Mouse (Mus musculus): ENCODE measurements around the gene Evl. TPM values are rescaled to one million over a fixed set of nuclear protein-coding genes. Genes with fewer than 3 reads are reported as not detected.
A peak's percentile ranks its signal among the peaks of the same experiment; 100 is the strongest.

Evl gene
- total RNA-seq, 2 experiments from 2014 or later, result 38.1 to 38.9 TPM

DNA sequence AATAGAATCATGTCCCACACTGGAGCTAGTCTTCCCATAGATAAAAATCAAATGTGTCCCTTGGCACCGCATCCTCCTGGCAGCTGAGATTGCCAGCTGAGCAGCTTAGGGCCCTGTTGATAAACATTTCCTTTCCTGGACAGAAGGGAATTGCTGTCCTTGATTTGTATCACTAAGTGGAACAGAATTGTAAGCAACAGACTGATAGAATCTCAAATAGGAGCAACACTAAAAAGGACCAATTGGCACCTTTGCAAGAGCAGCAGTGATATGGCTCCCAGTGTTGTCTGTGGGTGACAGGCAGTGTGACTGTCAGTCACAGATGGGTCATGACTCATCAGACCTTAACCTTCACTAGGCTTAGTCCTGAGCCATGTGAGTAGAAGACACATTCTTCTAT, 29.3 kb downstream of the Evl start:
- no peak for ATAC-seq (replicated peaks; ENCODE audit: poor library complexity)

DNA sequence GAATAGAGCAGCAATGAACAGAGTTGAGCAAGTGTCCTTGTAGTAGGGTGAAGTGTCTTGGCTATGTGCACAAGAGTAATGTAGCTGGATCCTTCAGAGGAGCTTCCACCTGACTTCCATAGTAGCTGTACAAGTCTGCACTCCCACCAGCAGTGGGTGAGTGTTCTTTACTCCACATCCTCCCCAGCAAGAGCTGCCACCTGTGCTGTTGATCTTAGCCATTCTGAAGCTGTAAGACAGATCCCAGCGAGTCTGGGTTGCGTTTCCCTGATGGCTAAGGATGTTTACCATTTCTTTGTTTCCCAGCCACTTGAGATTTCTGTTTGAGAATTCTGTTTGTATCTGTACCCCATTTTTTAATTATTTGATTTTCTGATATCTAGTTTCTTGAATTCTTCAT, 35.6 kb downstream of the Evl start:
- ATAC-seq (replicated peaks; ENCODE audit: poor library complexity), result no peak

DNA sequence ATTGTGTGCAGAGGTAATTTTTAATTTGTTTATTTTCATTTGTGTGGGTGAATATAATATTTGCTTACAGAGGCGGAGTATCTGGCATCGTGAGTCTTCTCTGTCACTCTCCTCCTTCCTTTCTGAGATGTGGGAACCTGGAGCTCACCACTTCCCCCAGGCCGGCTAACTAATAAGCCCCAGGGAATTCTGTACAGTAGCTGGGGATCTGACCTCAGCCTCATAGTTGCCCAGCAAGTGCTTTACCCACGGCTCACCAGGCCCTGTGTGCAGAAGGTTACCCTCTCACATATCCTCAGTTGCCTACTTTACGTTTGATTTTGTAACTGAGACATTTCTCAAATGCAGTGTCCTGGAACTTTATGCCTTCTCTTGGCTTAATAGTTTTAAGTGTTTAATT, 37.1 kb downstream of the Evl start:
- no peak for ATAC-seq (replicated peaks; ENCODE audit: poor library complexity)

DNA sequence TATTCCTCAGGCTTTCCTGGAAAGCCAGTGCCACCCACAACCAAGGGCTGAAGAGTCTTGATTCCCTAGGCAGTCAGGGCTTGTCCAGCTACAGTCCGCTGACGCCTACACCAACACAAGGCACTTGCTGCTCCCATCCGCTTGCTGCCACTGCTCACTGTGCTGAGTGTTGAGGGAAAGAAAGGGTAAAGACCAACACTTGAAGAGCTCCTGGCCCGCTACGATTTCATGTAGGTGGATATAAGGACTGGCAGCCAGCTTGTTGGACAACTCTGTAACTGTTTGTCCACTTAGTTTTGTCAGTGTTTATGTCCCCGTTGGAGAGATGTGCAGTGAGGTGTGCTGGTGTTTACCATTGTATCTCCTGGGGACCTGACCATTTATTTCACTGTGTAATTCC, 38.3 kb downstream of the Evl start:
- ATAC-seq (replicated peaks; ENCODE audit: poor library complexity), result no peak

DNA sequence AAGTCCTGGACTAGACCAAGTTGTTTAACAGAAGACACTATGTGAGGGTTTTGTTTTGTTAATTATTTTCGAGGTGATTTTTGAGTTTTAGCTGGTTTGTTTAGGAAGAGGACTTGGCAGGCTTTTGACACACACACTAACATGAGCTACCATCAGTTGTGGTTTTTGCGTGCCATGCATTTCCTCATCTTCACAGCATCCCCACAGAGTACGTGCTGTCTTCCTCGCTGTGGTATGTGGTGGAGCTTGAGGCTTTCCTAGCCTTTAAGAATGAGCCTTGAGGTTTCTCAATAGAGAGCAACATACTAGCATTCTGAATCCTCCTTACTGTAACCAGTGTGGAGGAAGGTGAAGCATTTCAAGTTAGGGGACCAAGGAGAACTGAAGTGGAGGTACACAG, 46.3 kb downstream of the Evl start:
- peak; percentile 83 for ATAC-seq (replicated peaks; ENCODE audit: poor library complexity)

DNA sequence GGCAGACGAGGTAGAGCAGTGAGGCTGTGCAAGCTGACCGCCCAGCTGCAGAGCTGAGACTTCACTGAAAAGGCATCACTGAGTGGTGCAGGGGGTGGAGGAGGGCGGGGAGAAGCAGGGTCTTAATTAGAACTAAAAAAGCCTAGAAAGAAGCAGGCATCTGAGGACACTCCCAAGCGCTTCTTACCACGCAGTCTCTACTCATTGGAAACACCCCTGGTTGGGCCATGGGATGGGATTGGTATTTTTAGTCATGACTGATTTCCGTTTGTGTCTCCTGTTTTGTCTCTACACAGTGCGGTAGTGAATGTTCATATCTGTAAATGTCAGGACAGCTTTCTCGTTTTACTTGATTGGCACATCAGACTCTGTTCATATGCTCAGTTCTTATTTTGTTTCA, 46.8 kb downstream of the Evl start:
- ATAC-seq (replicated peaks; ENCODE audit: poor library complexity), result no peak

DNA sequence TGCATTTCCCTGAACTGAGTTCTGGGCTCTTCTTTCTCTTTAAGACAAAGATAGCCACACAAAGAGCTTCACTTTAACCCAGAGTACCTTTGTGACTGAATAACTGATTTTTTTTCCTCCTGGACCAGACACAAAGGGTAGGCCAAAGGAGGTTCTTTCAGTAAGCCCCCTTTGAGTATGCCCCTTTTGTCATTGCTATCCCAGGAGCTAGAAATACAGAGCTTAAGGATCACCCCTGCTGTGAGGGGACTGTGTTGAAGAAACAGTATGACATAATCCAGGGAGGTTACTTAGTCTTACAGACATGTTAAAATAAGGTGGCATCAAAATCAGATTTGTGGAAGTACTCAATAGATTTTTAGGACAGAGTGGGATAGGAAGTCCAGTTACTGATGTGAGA, 50.0 kb downstream of the Evl start:
- ATAC-seq (replicated peaks; ENCODE audit: poor library complexity), result no peak

DNA sequence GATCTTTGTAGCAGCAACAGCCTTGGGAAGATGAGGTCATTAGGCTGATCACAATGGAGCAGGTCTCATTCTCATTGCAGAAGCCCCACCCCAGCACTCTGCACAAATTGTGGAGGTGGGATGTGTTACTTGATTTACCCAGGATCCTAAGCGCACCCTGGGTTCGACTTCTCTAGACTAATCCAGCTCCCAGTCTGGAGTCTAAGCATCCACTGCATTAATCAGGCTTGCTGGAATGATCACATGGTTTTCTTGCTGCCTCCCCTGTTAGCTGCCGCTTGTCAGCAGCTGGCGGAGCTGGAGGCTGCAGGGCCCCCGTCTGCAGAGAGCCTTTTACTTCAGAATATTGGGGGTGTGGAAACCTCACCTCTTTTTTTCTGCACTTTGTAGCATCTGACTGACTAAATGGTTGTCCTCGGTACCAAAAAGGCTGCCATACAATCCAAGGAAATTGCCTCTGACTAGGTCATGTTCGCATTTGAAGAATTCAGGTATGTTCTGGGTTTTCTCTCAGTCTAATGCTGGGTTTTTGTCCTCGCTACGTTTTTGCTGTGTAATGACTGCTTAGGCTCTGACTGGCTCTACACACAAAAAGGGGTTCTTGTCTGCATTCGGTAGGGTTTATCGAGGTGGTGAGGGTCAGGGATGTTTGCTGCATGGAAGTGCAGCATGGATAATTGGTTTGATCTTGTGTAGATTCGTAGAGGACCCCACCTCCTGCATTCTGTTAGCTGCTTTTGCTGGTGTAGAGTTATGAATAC, 51.2 kb downstream of the Evl start:
- ATAC-seq (replicated peaks; ENCODE audit: poor library complexity), result no peak

DNA sequence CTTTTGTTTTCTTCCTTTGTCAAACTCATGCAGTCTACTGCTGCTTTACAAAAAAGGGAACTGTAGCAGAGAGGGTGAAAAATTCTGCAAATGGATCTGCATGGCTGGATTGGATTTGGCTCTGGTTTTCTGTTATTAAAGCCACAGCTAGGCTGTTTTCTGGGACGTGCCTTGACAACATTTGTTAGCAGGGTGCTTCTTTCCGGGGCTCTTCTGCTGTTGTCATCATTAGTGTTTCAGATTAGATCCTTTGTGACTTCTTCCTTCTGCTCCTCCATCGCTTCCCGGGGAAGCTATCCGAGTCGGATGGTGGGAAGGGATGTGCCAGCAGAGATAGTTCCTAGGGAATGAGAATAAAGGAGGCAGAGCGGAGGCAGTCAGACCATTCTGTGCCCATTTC, 51.8 kb downstream of the Evl start:
- no peak for ATAC-seq (replicated peaks; ENCODE audit: poor library complexity)

DNA sequence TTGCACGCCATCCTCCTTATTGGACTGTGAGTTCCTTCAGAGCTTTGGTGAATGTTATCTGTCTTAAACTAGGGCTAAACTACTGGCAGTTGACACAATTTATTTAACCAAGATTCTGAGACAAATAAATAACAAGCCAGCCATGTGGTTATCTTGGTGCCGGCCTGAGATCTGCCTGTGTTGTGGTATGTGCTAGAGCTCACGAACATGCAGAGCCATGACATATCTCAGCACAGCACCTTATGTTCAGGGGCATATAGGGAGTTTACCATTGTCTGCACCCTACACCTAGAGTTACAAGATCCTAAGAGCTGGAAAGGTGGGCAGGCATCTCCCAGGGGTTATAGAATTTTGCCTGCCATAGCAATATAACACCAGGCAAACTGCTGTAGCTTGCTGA, 54.9 kb downstream of the Evl start:
- ATAC-seq (replicated peaks; ENCODE audit: poor library complexity), result peak; percentile 69

DNA sequence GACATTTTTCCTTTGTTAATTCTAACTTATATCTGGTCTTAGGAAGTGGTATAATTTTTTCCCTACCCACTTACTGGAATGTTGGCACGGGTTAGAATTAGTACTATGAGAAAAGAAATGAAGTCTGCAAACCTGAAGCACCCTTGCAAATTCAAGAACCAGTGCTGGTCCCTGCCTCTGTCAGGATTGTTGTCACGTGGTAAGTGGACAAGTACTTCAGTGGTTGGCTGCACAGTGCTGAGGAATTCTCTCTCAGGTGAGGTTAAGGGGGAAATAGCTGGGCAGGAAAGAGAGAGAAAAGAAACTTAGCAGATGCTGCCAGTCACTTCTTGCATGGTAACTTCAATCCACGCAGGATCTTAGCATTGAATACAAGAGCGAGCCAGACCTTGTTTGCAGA, 55.7 kb downstream of the Evl start:
- ATAC-seq (replicated peaks; ENCODE audit: poor library complexity), result no peak

DNA sequence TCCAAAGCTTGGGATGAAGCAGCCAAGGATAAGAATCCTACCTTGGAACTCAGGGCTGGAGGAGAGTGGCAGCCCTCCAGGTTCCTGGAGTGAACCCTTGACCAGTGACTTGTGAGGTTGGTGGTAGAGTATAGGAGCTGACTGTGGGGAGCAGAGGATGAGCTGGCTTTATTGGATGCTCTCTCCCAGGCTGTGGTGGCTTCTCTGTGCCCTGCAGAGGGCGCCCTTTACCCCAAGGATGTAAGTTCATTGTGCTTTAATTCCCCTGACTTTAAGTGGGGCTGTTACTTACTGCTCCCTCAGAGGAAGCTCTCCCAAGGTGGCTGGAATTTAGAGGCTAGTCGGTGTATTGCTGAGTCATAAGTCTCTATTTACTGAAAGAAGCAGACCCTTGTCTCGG, 58.6 kb downstream of the Evl start:
- ATAC-seq (replicated peaks; ENCODE audit: poor library complexity), result peak; percentile 90

DNA sequence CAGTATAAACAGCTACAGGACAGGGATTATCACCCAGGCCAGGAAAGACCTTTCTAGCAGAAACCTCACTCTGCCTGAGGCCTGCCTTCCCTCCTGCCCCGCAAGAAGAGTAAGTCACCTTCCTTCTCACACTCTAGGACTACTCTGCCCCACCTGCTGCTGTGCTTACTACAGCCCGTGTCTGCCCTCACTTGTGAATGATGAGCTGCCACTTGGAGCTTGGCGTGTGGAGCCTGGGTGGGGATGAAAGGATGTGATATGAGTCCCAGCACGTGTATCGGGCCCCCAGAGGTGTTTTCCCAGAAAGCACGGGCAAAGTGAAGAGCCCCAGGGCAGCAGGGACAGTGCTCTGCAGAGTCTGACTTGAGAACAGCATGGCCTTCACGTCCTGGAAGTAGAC, 63.0 kb downstream of the Evl start:
- ATAC-seq (replicated peaks; ENCODE audit: poor library complexity), result no peak

DNA sequence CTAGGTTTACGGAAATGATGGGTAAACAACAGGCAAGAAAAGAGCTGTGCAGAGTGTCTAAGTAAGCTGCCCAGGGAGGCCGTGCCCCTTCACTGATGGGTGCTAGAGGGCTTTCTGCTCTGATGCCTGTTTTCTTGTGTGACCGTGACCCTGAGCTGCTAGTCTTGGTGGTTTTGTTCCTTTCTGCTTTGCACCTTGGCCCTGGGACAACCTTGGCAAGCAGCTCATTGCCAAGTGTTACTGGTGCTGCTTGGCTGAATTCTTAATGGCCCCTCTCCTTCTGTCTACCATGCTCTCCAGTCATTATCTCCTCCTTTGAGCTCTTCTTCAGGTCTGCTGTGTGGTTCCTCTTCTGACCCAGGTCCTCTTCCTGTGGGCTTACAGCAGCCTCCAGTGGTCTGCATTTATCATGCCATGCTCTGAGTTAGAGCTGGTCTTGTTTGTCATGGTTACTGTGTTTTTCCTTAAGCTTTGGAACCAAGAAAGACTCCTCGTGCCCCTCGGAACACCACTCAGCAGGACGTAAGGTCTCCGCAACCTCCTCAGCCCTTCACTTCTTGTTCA, 65.4 kb downstream of the Evl start:
- ATAC-seq (replicated peaks; ENCODE audit: poor library complexity), result 0 out of 2 replicates have a peak, but pooled peaks have one; percentile 35

DNA sequence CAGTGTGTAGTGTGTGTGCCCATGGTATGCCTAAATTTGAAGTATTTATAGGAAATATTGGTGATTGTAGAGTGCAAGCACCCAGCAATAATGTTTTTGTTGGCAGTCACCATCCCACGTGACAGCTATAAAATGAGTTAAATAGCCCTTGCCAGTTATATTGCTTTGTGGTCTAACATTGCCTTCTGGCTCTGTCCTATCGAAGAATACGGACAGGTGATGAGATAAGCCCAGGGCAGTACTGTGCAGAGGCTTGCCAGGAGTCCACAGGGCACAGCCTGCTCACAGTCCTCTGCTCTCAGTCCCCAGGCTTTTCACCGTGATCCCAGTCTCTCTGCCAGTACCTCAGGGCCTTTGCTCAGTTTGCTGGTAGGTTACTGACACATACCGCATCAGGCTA, 67.9 kb downstream of the Evl start:
- peak; percentile 21 for ATAC-seq (replicated peaks; ENCODE audit: poor library complexity)

DNA sequence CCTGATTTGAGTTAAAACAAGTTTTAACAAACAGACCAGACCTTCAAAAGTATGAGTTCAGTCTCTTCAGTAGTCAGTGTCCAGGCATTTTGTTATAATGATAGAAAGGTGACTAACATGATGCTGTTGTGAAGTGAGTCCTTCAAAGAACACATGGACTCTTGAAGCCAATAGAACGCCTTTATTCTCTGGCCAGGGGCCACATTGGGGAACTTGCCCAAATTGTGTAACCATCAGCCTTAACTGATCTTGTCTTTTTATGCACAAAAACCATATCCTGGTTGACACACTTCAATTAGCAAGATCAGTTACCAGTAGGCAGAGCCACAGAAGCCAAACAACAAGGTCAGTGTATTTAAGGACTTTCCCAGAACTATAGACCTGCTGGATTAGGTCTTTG, 75.0 kb downstream of the Evl start:
- ATAC-seq (replicated peaks; ENCODE audit: poor library complexity), result peak; percentile 51

DNA sequence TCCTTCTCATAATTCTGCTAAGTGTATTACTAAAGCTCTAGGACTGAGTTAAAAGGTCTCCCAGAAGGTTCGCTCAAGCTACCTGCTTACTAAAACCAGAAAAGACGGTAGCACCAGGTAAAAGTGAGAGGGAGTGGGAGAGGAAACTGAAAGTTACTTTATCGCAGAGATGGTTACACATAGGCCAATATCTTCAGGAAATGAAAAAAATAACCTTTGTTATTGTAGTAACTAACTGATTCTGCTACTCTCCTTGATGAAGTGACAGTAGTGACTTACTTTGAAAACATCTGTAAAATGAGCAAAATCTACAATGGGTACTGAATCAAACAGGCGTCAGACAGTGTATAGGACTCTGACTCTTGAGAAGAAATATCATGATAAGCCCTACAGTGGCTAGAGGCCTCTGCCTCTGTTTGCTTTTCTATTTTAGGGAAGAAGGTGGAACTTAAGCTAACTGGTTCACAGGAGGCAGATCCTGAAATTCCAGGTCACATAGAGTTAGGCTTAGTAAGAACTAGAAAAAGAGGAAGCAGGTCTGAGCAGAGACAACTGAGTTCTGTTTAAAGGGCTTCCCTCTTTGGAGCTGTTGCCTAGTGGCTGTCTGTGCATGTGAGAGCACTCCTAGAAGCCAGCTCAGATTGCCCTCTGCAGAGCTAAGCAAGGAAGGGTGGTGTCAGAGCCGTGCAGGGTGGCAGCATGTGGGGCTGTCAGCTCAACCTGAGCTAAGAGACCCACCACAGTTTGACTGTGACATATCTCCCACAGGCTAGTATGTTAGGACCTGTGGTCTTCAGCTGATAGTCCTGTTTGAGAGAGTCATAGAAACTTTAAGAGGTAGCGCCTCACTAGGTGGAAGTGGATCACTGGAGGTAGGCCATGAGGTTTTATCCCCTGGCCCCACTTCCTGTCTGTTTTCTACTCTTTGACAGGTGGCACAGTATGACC, 76.5 kb downstream of the Evl start:
- ATAC-seq (replicated peaks; ENCODE audit: poor library complexity), result peak; percentile 69

DNA sequence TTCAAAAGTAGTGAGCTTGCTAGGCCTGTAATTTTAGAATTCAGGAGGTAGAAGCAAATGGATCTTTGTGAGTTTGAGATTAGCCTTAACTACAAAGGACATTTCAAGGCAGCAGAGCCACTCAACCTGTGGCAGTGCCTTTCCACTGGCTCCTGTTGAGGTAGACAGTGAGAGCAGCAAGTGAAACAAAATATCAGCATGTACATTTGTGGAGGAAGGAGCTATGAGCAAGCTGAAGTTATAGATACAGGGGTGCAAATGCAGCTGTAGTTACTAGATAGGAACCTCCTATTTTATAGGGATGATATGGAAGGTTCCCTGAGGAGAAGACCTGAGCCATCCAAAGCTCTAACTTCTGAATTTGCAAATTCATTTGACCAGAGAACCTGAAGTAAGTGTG, 78.0 kb downstream of the Evl start:
- ATAC-seq (replicated peaks; ENCODE audit: poor library complexity), result no peak

DNA sequence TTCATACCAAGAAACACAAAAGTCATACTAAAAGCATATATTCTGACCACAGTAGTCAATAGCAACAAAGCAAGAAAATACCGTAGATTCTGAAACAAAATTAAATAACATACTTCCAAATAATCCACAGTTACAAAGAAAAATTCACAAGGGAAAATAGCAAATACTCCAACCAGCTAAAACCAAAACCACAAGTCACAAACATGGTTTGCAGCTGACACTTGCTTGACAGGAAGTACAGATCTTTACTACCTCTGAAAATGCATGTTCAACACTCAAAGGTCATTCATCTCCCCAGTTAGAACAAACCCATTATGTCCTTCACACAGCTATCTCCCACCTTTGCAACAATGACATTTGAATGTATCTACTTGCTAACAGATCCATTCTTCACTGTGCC, 79.5 kb downstream of the Evl start:
- no peak for ATAC-seq (replicated peaks; ENCODE audit: poor library complexity)

DNA sequence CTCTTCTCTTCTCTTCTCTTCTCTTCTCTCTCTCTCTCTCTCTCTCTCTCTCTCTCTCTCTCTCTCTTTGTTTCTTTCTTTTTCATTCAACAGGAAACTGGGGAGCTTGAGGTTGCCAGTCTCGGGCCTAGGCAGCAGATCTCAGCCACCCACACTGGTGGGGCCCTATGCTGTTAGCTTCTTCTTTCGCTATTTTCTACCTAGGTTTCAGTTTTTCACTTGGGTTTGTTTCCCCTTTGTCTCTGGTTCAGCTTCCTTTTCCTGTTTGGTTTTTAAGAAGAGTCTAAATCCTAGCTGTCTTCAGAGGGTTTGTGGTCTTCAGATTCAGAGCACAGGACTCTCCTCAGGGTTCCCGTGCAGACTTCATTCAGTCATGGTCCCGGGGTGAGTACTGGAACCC, 81.0 kb downstream of the Evl start:
- ATAC-seq (replicated peaks; ENCODE audit: poor library complexity), result peak; percentile 17; the same call in 1 of the 2 replicates

DNA sequence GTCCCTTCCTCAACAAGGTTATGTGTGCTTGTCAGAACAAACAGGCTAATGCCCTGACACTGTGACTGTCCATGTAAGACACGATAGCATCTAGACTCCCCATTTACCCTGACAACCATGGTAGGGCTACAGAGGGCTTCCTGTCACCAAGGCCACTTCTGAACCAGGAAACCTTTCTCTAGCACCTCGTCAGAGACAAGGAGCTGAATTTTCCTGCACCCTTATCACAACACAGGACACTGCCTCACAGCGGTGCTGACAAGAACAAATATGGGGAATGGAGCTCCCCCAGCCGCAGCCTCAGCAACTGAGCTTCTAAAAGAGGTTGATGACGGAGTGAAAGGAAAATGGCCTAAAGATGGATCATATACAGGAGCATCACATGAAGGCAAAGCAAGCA, 82.9 kb downstream of the Evl start:
- ATAC-seq (replicated peaks; ENCODE audit: poor library complexity), result no peak

DNA sequence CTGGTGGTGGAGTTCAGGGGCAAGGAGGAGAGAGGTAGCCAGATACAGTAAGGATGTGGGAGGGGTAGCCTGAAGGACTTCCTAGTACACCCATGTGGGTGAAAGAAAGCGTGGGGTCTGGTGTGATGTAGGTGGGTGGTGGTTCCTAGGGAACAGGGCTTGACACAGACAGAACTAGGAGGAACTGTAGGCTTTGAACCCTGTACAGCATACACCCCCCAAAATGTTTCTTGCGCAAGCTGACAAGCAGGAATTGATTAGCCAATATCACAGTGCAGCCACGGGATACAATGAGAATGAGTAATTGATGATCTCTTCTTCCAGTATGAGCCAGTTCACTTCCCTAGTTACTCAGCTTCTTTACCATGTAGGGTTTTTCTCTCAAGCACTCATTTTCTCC, 84.6 kb downstream of the Evl start:
- ATAC-seq (replicated peaks; ENCODE audit: poor library complexity), result peak; percentile 77

Data from megakaryocyte progenitor cell, adult 5-6 weeks (primary cell).